Mouse (Mus musculus): Measurements from ENCODE around the gene Olfr1288.

Gene Olfr1288

GRCm38 (mm10) chr2:111473801-111474200 lies at the start of gene Olfr1288:
TSS of gene Olfr1288 (plus strand) at chr2:111474101.
- DNase-seq (ENCODE audit: low read depth, low spot score), result no peak

GRCm38 (mm10) chr2:111448842-111449241 lies 25.1 kb upstream of the Olfr1288 start, which contains the start of gene Olfr1287:
TSS of gene Olfr1287 (plus strand) at chr2:111449142.
- no peak for DNase-seq (ENCODE audit: low read depth, low spot score)

GRCm38 (mm10) chr2:111480519-111480918 lies 6.6 kb downstream of the Olfr1288 start, which contains the start of gene Olfr1289:
TSS of gene Olfr1289 (plus strand) at chr2:111480819.
- no peak for DNase-seq (ENCODE audit: low read depth, low spot score)

- no peak for DNase-seq (ENCODE audit: low read depth, low spot score)
Observed at GRCm38 (mm10) chr2:111493729-111494128, 19.8 kb downstream of the Olfr1288 start, which contains the start of gene Olfr1290. TSS of gene Olfr1290 (minus strand) at chr2:111493829.

GRCm38 (mm10) chr2:111496880-111497279 lies 23.0 kb downstream of the Olfr1288 start, which contains the start of gene Olfr1291-ps1:
TSS of gene Olfr1291-ps1 (plus strand) at chr2:111497180.
- no peak for DNase-seq (ENCODE audit: low read depth, low spot score)

GRCm38 (mm10) chr2:111517451-111517850 lies 43.5 kb downstream of the Olfr1288 start:
- no peak for DNase-seq (ENCODE audit: low read depth, low spot score)

GRCm38 (mm10) chr2:111524903-111525302 lies 51.0 kb downstream of the Olfr1288 start, which contains the start of gene Olfr1293-ps:
TSS of gene Olfr1293-ps (plus strand) at chr2:111525203.
- no peak for DNase-seq (ENCODE audit: low read depth, low spot score)

Data from retina, adult 2 months (tissue).